Mouse (Mus musculus) heart, adult 2 months (tissue): ENCODE data around the gene Mga. TPM values are rescaled to one million over a fixed set of nuclear protein-coding genes. Genes with fewer than 3 reads are reported as not detected.

Source experiments
- DNase-seq, 2 experiments: peaks; one replicate each; pipeline ENCODE4 v3.0.0; 2021
- H3K27ac ChIP-seq: fragments of 200-600 bp; 2 replicates; pipeline ENCODE4 v1.8.1; 2022
- H3K27me3 ChIP-seq: fragments of 200-500 bp; 2 replicates; pipeline ENCODE4 v1.6.1; 2012; ENCODE audit warnings: mild to moderate bottlenecking, low read length, inconsistent platforms, mixed read lengths; ENCODE audit not compliant: control insufficient read depth, insufficient read depth
- H3K36me3 ChIP-seq: fragments of 200-500 bp; 2 replicates; pipeline ENCODE4 v1.6.1; 2012; ENCODE audit warnings: low read length, inconsistent platforms; ENCODE audit not compliant: control insufficient read depth, insufficient read depth
- H3K4me1 ChIP-seq: fragments of 200-500 bp; 2 replicates; pipeline ENCODE4 v1.6.1; 2011; ENCODE audit warnings: low read length; ENCODE audit not compliant: control insufficient read depth, insufficient read depth
- H3K4me3 ChIP-seq: fragments of 200-600 bp; 2 replicates; pipeline ENCODE4 v1.8.1; 2022
- H3K79me2 ChIP-seq: fragments of 200-500 bp; replicated peaks from 2 replicates; pipeline ENCODE4 v1.6.1; 2012; ENCODE audit warnings: mild to moderate bottlenecking, inconsistent platforms, low read length, moderate library complexity, mixed read lengths; ENCODE audit not compliant: control insufficient read depth, insufficient read depth
- H3K9ac ChIP-seq: fragments of 200-500 bp; 2 replicates; pipeline ENCODE4 v1.6.1; 2012; ENCODE audit warnings: low read depth, mild to moderate bottlenecking, control low read depth, inconsistent platforms, low read length, mixed read lengths
- CTCF ChIP-seq: fragments of 200-600 bp; IDR thresholded peaks from 2 replicates; pipeline ENCODE4 v1.8.1; 2022; ENCODE audit warnings: antibody characterized with exemption, mild to moderate bottlenecking, moderate library complexity
- EP300 ChIP-seq: fragments of 200-500 bp; IDR thresholded peaks from 2 replicates; pipeline ENCODE4 v1.6.1; 2011; ENCODE audit warnings: low read depth, low read length, control low read depth; ENCODE audit not compliant: insufficient read depth
- POLR2A ChIP-seq: fragments of 200-500 bp; IDR thresholded peaks from 2 replicates; pipeline ENCODE4 v1.6.1; 2011; ENCODE audit warnings: mild to moderate bottlenecking, low read depth, low read length, control low read depth; ENCODE audit not compliant: insufficient read depth
- WGBS: fragments of 180-500 bp; shearing (Covaris S2); methylation state at CpG from one replicate; pipeline ENCODE4 v1.1.7; 2018; 5-methylcytosine and 5-hydroxymethylcytosine counted together
- intact Hi-C: fragments of 180-260 bp; cut with DNase I; formaldehyde crosslinking; loops from one replicate; pipeline ENCODE4 v1.15.1; 2025
- microRNA-seq, 2 experiments: library from miRNA; unstranded; fragments of <30 nt; microRNA quantifications; one replicate each; pipeline ENCODE4 v1.2.0; 2021
- polyA plus RNA-seq: library from polyadenylated mRNA; depleted of rRNA; stranded (reverse); fragments of >200 nt; gene quantifications from 2 replicates; pipeline ENCODE4 v1.2.3, GENCODE M21; 2012; rRNA removed
- total RNA-seq, 2 experiments: library from RNA; stranded (reverse); gene quantifications; 2 replicates each; pipeline ENCODE4 v1.2.3; 2021

The Mga gene
- total and polyA plus RNA-seq, 3 experiments = 11.6 to 41.0 (median 36.2) TPM

GRCm38 (mm10) chr2:120015882-120016281 is 118.9 kb downstream of the Mga start:
- intact Hi-C loops = loop anchor here (10.0 kb wide), 1 partner anchor 231 kb away; the partner anchor contains the start of gene Rpap1
- 80% methylated on average over 4 of the region's 4 CpGs for WGBS
- H3K36me3 ChIP-seq = no peaks in the 10 kb centered on the region
- no peak overlapping the region for H3K27ac ChIP-seq
- H3K27me3 ChIP-seq = no peaks in the 10 kb centered on the region
- no peak for DNase-seq
- H3K4me3 ChIP-seq = no peak overlapping the region
- no peak for TF ChIP-seq CTCF
- no peak for TF ChIP-seq EP300
- TF ChIP-seq POLR2A = no peak
- no peaks in the 10 kb centered on the region for H3K79me2 ChIP-seq
- H3K4me1 ChIP-seq = no peaks in the 10 kb centered on the region
- H3K9ac ChIP-seq = no peak overlapping the region

GRCm38 (mm10) chr2:120017599-120017998 is 120.6 kb downstream of the Mga start:
- H3K36me3 ChIP-seq = no peaks in the 10 kb centered on the region
- TF ChIP-seq CTCF = no peak

More at GRCm38 (mm10) chr2:120017599-120017998, 120.6 kb downstream of the Mga start:
- no peaks in the 10 kb centered on the region for H3K27me3 ChIP-seq
- H3K4me3 ChIP-seq = no peak overlapping the region
- intact Hi-C loops = loop anchor here (10.0 kb wide), 1 partner anchor 233 kb away; the partner anchor contains the start of gene Rpap1
- no peaks in the 10 kb centered on the region for H3K4me1 ChIP-seq
- no peak for DNase-seq
- H3K9ac ChIP-seq = no peak overlapping the region
- H3K27ac ChIP-seq = no peak overlapping the region
- 92% methylated on average over 12 of the region's 12 CpGs for WGBS
- no peaks in the 10 kb centered on the region for H3K79me2 ChIP-seq

Small RNA genes lying within 50 kb of the gene (microRNA-seq; reads per million reads assigned to microRNA genes)
- gene Mir7665 = 0 reads per million in 2 experiments

Other genes starting within 250 kb of the Mga start
- gene Ndufaf1, start 234.4 kb upstream of the Mga start, total RNA-seq = 10 to 100 TPM; 58.6 to 63.6 TPM
- gene Ndufaf1, start 234.4 kb upstream of the Mga start, polyA plus RNA-seq = 16.1 and 33.9 TPM in 2 replicates
- 10 to 100 TPM; 21.9 to 22.8 TPM for gene Rtf1, start 222.2 kb upstream of the Mga start, total RNA-seq
- gene Rtf1, start 222.2 kb upstream of the Mga start, polyA plus RNA-seq = 8.7 and 12.7 TPM in 2 replicates
- under 1 TPM; 0.52 to 0.59 TPM for gene Itpka, start 154.9 kb upstream of the Mga start, total RNA-seq
- 0.44 and 1.3 TPM in 2 replicates for gene Itpka, start 154.9 kb upstream of the Mga start, polyA plus RNA-seq
- gene Ltk, start 136.8 kb upstream of the Mga start, total RNA-seq = not detected
- gene Ltk, start 136.8 kb upstream of the Mga start, polyA plus RNA-seq = 0.09 and 0.39 TPM in 2 replicates
- gene Rpap1, start 109.7 kb upstream of the Mga start, total RNA-seq = 10 to 100 TPM; 12.2 to 13.3 TPM
- gene Rpap1, start 109.7 kb upstream of the Mga start, polyA plus RNA-seq = 10.5 and 12.1 TPM in 2 replicates
- 1 to 10 TPM; 1.2 to 1.5 TPM for gene Tyro3, start 99.5 kb upstream of the Mga start, total RNA-seq
- gene Tyro3, start 99.5 kb upstream of the Mga start, polyA plus RNA-seq = 1.6 and 2.7 TPM in 2 replicates
- gene Mapkbp1, start 75.5 kb downstream of the Mga start, total RNA-seq = 1 to 10 TPM; 7.7 to 8.0 TPM
- gene Mapkbp1, start 75.5 kb downstream of the Mga start, polyA plus RNA-seq = 8.1 and 11.0 TPM in 2 replicates
- gene Jmjd7, start 130.3 kb downstream of the Mga start, total RNA-seq = 1 to 10 TPM; 6.3 to 7.4 TPM
- 6.4 and 14.6 TPM in 2 replicates for gene Jmjd7, start 130.3 kb downstream of the Mga start, polyA plus RNA-seq
- gene Gm28042, start 130.3 kb downstream of the Mga start, total RNA-seq = under 1 TPM; 0.55 to 0.77 TPM
- 2.2 and 6.2 TPM in 2 replicates for gene Gm28042, start 130.3 kb downstream of the Mga start, polyA plus RNA-seq
- 1 to 10 TPM; 1.6 to 1.9 TPM for gene Pla2g4b, start 136.2 kb downstream of the Mga start, total RNA-seq
- 3.3 and 4.1 TPM in 2 replicates for gene Pla2g4b, start 136.2 kb downstream of the Mga start, polyA plus RNA-seq